Mouse (Mus musculus) hindbrain, embryonic 11.5 days (tissue): ENCODE measurements around the gene Slc7a5. TPM values are rescaled to one million over a fixed set of nuclear protein-coding genes. Genes with fewer than 3 reads are reported as not detected.

Source experiments
- ATAC-seq: fragments of 200-750 bp; cut with Nextera tagmentation; 2 replicates; pipeline ENCODE4 v1.8.0; 2017; ENCODE audit warnings: mild to moderate bottlenecking, moderate TSS enrichment, moderate library complexity; ENCODE audit not compliant: low FRiP score
- DNase-seq: peaks from one replicate; pipeline ENCODE4 v3.0.0-alpha.2; 2015; ENCODE audit warnings: low spot score
- H3K27ac ChIP-seq: fragments of 300-500 bp; sonication (generic); 2 replicates; pipeline ENCODE4 v1.5.1; 2014; ENCODE audit warnings: mild to moderate bottlenecking, low read depth, low read length
- H3K27me3 ChIP-seq: fragments of 300-500 bp; sonication (generic); 2 replicates; pipeline ENCODE4 v1.6.1; 2014; ENCODE audit warnings: mild to moderate bottlenecking, low read length, moderate library complexity, mixed read lengths; ENCODE audit not compliant: control insufficient read depth, insufficient read depth
- H3K36me3 ChIP-seq: fragments of 300-500 bp; sonication (generic); 2 replicates; pipeline ENCODE4 v1.6.1; 2014; ENCODE audit warnings: mild to moderate bottlenecking, low read length, moderate library complexity, mixed read lengths; ENCODE audit not compliant: control insufficient read depth, insufficient read depth
- H3K4me1 ChIP-seq: fragments of 300-500 bp; sonication (generic); replicated peaks from 2 replicates; pipeline ENCODE4 v1.6.1; 2014; ENCODE audit warnings: low read length, mixed read lengths; ENCODE audit not compliant: control insufficient read depth, insufficient read depth
- H3K4me2 ChIP-seq: fragments of 300-500 bp; sonication (generic); replicated peaks from 2 replicates; pipeline ENCODE4 v1.6.1; 2014; ENCODE audit warnings: mild to moderate bottlenecking, low read depth, low read length
- H3K4me3 ChIP-seq: fragments of 300-500 bp; sonication (generic); 2 replicates; pipeline ENCODE4 v1.5.1; 2014; ENCODE audit warnings: low read depth, low read length
- H3K9ac ChIP-seq: fragments of 300-500 bp; sonication (generic); 2 replicates; pipeline ENCODE4 v1.6.1; 2014; ENCODE audit warnings: low read depth, low read length
- H3K9me3 ChIP-seq: fragments of 300-500 bp; sonication (generic); 2 replicates; pipeline ENCODE4 v1.6.1; 2016; ENCODE audit warnings: low read length; ENCODE audit not compliant: control insufficient read depth
- WGBS: fragments of 180-500 bp; shearing (Covaris S2); extraction: QIAGEN DNeasy Blood & Tissue Kit; methylation state at CpG from one replicate; pipeline ENCODE4 v1.1.7; 2014; 5-methylcytosine and 5-hydroxymethylcytosine counted together
- polyA plus RNA-seq: library from polyadenylated mRNA; unstranded; fragments of >200 nt; fragmentation: Nextera tagmentation; extraction: Ambion mirVana; gene quantifications from 2 replicates; pipeline ENCODE4 v1.2.1, GENCODE M21; 2014

Gene Slc7a5
- polyA plus RNA-seq, 1 experiment from 2014 or later, result 23.3 TPM

DNA sequence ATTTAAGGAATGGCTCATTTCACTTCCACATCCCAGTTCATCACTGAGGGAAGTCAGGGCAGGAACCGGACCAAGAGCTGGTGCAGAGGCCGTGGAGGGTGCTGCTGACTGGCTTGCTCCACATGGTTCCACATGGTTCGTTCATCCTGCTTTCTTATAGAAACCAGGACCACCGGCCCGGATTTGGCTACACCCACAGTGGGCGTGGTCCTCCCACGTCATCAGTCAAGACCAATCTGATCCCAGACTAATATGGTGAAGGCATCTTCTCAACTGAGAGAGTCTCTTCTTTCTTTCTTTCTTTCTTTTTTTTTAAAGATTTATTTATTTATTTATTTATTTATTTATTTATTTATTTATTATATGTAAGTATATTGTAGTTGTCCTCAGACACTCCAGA lies 24.1 kb upstream of the Slc7a5 start:
- Histone ChIP-seq H3K4me1 (no peaks in the 10 kb centered on the region), H3K27me3 (no peaks in the 10 kb centered on the region), H3K4me2 (no peak overlapping the region), H3K4me3 (no peak overlapping the region), H3K9me3 (no peaks in the 10 kb centered on the region), H3K9ac (no peak overlapping the region), H3K36me3 (no peaks in the 10 kb centered on the region), H3K27ac (no peak overlapping the region)
- no peak for DNase-seq
- 86% methylated on average over 7 of the region's 7 CpGs for WGBS
- no peak for ATAC-seq

DNA sequence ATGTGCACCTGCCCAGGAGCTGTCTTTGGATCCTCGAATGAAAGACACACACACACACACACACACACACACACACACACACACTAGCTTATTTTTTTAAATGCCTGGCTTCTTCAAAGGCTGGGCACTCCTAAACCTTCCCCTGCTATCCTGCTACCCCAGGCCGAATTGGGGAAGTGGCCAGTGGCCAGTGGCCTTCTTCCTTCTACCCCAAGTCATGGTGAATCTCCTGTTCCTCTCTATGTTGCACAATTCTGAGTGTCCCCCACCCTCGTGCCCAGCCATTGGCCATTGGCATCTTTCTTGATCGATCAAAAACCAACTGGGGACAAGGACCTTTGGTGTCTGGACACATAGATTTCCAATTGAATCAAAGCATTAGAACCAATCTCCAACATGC lies 22.6 kb upstream of the Slc7a5 start:
- Histone ChIP-seq H3K36me3 (no peaks in the 10 kb centered on the region), H3K27ac (no peak overlapping the region), H3K9me3 (no peaks in the 10 kb centered on the region), H3K4me3 (no peak overlapping the region), H3K9ac (no peak overlapping the region), H3K27me3 (no peaks in the 10 kb centered on the region), H3K4me2 (no peak overlapping the region), H3K4me1 (no peaks in the 10 kb centered on the region)
- 84% methylated on average over 4 of the region's 4 CpGs for WGBS
- no peak for DNase-seq
- ATAC-seq, result no peak

DNA sequence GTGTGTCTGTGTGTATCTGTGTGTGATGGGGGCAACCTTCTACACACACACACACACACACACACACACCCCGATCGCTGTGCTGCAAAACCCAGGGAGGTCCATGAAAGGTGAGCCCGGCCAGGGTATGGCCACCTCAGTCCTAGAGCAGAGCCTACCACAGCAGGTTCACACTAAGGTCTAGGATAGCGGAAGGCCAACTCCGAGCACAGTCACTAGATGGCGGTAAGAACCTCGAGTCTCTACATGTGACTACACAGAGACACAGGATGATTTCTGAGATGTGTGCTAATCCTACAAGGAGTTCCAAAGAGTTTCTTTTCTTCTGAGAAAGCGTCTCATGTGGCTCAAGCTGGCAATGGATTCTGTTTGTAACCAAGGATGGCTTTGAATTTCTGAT lies 19.8 kb upstream of the Slc7a5 start:
- no peak for ATAC-seq
- Histone ChIP-seq H3K27ac (no peak overlapping the region), H3K4me2 (no peak overlapping the region), H3K27me3 (no peaks in the 10 kb centered on the region), H3K4me3 (no peak overlapping the region), H3K4me1 (no peaks in the 10 kb centered on the region), H3K9me3 (no peaks in the 10 kb centered on the region), H3K36me3 (no peaks in the 10 kb centered on the region), H3K9ac (no peak overlapping the region)
- 48% methylated on average over 8 of the region's 8 CpGs for WGBS
- peak; percentile 55 for DNase-seq

DNA sequence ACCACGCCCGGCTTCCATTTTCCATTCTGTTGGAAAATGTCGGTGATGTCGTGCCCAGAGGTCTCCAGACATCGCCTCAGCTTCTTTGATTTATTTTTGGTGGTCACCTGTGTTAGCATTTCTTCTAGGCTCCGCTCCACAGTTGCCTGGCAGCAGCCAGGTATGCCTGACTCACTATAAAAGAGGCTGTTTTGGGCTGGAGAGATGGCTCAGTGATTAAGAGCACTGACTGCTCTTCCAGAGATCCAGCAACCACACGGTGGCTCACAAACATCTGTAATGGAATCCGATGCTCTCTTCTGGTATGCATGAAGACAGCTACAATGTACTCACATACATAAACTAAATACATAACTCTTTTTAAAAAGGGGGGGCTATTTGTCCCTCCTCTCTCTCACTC lies 18.8 kb upstream of the Slc7a5 start:
- ATAC-seq (no peak), DNase-seq (no peak)
- no peak overlapping the region for H3K4me2 ChIP-seq
- no peaks in the 10 kb centered on the region for H3K9me3 ChIP-seq
- H3K4me3 ChIP-seq, result no peak overlapping the region
- H3K27me3 ChIP-seq, result no peaks in the 10 kb centered on the region
- no peak overlapping the region for H3K9ac ChIP-seq
- no peaks in the 10 kb centered on the region for H3K36me3 ChIP-seq
- no peak overlapping the region for H3K27ac ChIP-seq
- 64% methylated on average over 8 of the region's 8 CpGs for WGBS
- no peaks in the 10 kb centered on the region for H3K4me1 ChIP-seq

DNA sequence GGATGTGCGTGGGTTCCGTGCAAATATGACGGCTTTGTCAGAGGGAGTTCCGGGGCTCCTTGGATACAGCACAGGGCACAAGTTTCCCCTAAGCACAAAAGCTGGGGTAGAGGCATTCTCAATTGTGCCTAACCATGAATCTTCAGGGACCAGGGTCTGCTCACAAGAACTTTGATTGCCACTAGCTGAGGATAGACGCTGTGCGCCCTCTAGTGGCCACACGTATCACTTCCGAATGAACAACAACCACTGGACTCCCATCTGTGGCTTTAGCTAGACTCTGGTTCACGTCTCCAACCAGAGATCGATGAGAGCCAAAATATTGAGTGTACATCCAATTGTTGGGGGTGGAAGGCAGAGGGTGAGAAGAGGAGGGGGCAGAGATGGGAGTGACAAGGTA lies 18.1 kb upstream of the Slc7a5 start:
- H3K27me3 ChIP-seq, result no peaks in the 10 kb centered on the region
- H3K4me3 ChIP-seq, result no peak overlapping the region
- no peak overlapping the region for H3K4me2 ChIP-seq
- no peaks in the 10 kb centered on the region for H3K9me3 ChIP-seq
- no peak for ATAC-seq
- WGBS, result 30% methylated on average over 10 of the region's 10 CpGs
- peak; percentile 89 for DNase-seq
- no peak overlapping the region for H3K27ac ChIP-seq
- no peaks in the 10 kb centered on the region for H3K36me3 ChIP-seq
- no peaks in the 10 kb centered on the region for H3K4me1 ChIP-seq
- H3K9ac ChIP-seq, result no peak overlapping the region

DNA sequence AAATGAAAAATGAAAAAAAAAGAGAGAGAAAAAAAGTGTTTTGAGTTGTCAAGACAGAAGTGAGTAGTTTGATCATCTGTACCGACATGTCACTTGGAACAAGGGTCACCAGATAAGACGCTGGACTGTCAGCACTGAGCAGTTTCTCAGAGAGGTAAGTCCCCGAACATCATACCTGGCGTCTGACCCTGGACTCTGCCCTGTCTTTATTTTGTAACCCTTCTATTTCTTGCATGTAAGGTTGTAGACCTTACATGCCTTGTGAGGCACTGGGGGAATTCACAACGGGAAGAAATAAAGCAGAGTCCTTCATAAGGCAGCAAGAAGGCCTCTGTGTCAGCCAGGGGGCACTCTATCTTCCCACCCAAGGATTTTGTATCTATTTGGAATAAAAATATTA lies 17.2 kb upstream of the Slc7a5 start:
- no peak overlapping the region for H3K4me3 ChIP-seq
- DNase-seq (no peak), ATAC-seq (no peak)
- no peak overlapping the region for H3K9ac ChIP-seq
- H3K4me2 ChIP-seq, result no peak overlapping the region
- H3K4me1 ChIP-seq, result no peaks in the 10 kb centered on the region
- WGBS, result 85% methylated on average over 5 of the region's 5 CpGs
- H3K9me3 ChIP-seq, result no peaks in the 10 kb centered on the region
- H3K36me3 ChIP-seq, result no peaks in the 10 kb centered on the region
- no peaks in the 10 kb centered on the region for H3K27me3 ChIP-seq
- H3K27ac ChIP-seq, result no peak overlapping the region

DNA sequence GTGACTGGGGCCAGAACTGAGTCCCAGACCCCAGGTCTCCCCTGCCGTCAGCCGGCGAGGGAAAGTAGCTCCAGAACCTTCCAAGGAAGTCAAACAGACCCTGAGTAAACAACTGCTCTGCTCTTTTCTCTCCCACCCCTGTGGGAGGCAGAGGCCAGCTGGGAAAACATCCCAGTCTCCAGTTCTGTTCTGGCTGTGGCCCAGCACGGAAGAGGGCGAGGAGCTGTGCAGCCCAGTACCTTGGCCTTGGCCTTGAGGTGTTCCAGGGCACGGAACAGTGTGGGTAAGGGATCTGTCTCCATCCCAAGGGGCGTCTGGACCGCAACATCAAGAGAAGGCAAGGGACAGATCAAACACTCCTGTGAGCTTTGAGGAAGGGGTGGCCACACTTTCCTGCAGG lies 14.6 kb upstream of the Slc7a5 start:
- 69% methylated on average over 8 of the region's 8 CpGs for WGBS
- Histone ChIP-seq H3K27ac (no peak overlapping the region), H3K27me3 (no peaks in the 10 kb centered on the region), H3K4me3 (no peak overlapping the region), H3K4me1 (no peaks in the 10 kb centered on the region), H3K36me3 (no peaks in the 10 kb centered on the region), H3K9me3 (no peaks in the 10 kb centered on the region), H3K4me2 (no peak overlapping the region), H3K9ac (no peak overlapping the region)
- DNase-seq (no peak), ATAC-seq (no peak)

DNA sequence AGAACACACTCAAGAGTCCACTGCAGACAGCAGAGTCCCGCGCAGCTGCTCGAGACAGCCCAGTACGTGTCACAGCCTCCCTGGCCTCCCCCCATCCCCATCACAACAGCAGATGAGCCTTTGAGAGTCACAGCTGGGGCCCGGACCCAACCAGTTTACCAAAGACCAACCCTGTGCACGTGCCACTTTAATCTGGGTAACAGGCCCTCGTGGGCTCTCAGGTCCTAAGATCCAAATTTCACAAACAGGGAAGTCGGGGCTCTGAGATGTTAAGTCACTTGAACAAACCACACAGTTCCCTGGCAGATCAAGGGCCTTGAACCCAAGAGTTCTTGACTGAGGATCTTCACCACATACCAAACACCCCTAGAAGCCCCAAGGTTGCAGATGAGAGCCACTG lies 14.1 kb upstream of the Slc7a5 start:
- no peak overlapping the region for H3K9ac ChIP-seq
- H3K4me3 ChIP-seq, result no peak overlapping the region
- H3K4me1 ChIP-seq, result no peaks in the 10 kb centered on the region
- WGBS, result 70% methylated on average over 8 of the region's 8 CpGs
- H3K27ac ChIP-seq, result no peak overlapping the region
- no peaks in the 10 kb centered on the region for H3K27me3 ChIP-seq
- DNase-seq (no peak), ATAC-seq (no peak)
- no peaks in the 10 kb centered on the region for H3K9me3 ChIP-seq
- no peak overlapping the region for H3K4me2 ChIP-seq
- no peaks in the 10 kb centered on the region for H3K36me3 ChIP-seq

DNA sequence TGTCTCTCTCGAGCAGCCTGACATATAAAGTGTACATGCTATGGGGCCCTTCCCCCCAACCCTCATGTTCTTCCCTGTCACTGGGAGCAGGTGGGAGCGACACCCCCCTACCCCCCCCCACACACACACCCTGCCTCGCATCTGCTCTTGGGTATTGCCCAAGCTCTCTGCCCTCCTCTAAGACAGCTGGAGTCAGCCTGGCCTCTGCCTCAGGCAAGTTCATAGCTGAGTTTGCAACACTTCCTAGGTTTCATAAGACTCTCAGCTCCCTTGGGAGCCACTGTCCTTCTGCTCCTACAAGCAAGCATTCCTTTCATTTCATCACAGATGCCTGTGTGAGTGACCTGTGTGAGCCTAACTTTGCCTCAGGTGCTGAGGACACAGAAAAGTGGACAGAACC lies 12.2 kb upstream of the Slc7a5 start:
- no peaks in the 10 kb centered on the region for H3K36me3 ChIP-seq
- H3K4me1 ChIP-seq, result no peaks in the 10 kb centered on the region
- H3K9ac ChIP-seq, result no peak overlapping the region
- ATAC-seq, result no peak
- no peak overlapping the region for H3K27ac ChIP-seq
- H3K9me3 ChIP-seq, result no peaks in the 10 kb centered on the region
- WGBS, result 49% methylated on average over 3 of the region's 3 CpGs
- DNase-seq, result no peak
- H3K27me3 ChIP-seq, result no peaks in the 10 kb centered on the region
- no peak overlapping the region for H3K4me3 ChIP-seq
- H3K4me2 ChIP-seq, result no peak overlapping the region
